Mouse (Mus musculus): ENCODE measurements around the gene Ap2a2. TPM values are rescaled to one million over a fixed set of nuclear protein-coding genes. Genes with fewer than 3 reads are reported as not detected.
A peak's percentile ranks its signal among the peaks of the same experiment; 100 is the strongest.

Gene Ap2a2
- polyA plus RNA-seq, 1 experiment from 2014 or later, result 70.3 TPM

GRCm38 (mm10) chr7:141549432-141550061, 12.4 kb upstream of the Ap2a2 start:
- Histone ChIP-seq H3K27me3 (ENCODE audit: control insufficient read depth, insufficient read depth, low read length) (no peaks in the 10 kb centered on the region), H3K27ac (replicated peaks; ENCODE audit: low read depth, low read length) (no peak overlapping the region), H3K4me2 (ENCODE audit: low read depth, severe bottlenecking) (no peak overlapping the region), H3K9ac (ENCODE audit: low read length) (no peak overlapping the region), H3K36me3 (ENCODE audit: control insufficient read depth, insufficient read depth, low read length) (no peaks in the 10 kb centered on the region), H3K4me3 (ENCODE audit: low read depth, low read length) (no peak overlapping the region), H3K9me3 (ENCODE audit: control insufficient read depth, low read length) (no peaks in the 10 kb centered on the region), H3K4me1 (ENCODE audit: control insufficient read depth, insufficient read depth, low read length) (no peaks in the 10 kb centered on the region)
- ATAC-seq (ENCODE audit: insufficient number of reproducible peaks, low FRiP score, low TSS enrichment, low read depth), result no peak
- 85% methylated on average over 3 of the region's 3 CpGs for WGBS
- DNase-seq (ENCODE audit: low spot score), result no peak

GRCm38 (mm10) chr7:141550464-141550863, 11.5 kb upstream of the Ap2a2 start:
- H3K27ac ChIP-seq (replicated peaks; ENCODE audit: low read depth, low read length), result no peak overlapping the region
- H3K4me3 ChIP-seq (ENCODE audit: low read depth, low read length), result no peak overlapping the region
- WGBS, result 88% methylated on average over 2 of the region's 2 CpGs
- no peaks in the 10 kb centered on the region for H3K36me3 ChIP-seq (ENCODE audit: control insufficient read depth, insufficient read depth, low read length)
- no peak for ATAC-seq (ENCODE audit: insufficient number of reproducible peaks, low FRiP score, low TSS enrichment, low read depth)
- H3K9me3 ChIP-seq (ENCODE audit: control insufficient read depth, low read length), result no peaks in the 10 kb centered on the region
- H3K4me1 ChIP-seq (ENCODE audit: control insufficient read depth, insufficient read depth, low read length), result no peaks in the 10 kb centered on the region
- no peak overlapping the region for H3K4me2 ChIP-seq (ENCODE audit: low read depth, severe bottlenecking)
- H3K9ac ChIP-seq (ENCODE audit: low read length), result no peak overlapping the region
- no peaks in the 10 kb centered on the region for H3K27me3 ChIP-seq (ENCODE audit: control insufficient read depth, insufficient read depth, low read length)
- no peak for DNase-seq (ENCODE audit: low spot score)

DNA sequence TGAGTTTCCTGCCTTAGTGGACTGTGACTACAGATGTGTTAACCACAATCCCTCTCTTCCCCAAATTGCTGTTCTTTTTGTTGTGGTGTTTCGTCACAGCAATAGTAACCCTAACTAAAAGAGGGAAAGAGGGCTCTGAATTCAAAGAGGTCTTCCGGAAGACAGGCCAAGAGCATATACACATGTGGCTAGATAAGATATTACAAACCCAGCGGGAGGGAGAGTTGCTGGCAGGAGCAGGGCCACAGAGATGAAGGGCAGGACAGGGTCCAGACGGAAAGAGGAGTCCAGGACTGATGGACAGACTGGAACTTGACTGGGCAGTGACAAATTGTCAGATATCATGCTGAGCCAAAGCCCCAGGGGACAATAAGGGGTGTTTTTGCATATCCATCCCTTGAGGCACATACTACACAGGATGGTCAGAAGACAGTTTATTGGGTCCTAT, 3.6 kb upstream of the Ap2a2 start:
- DNase-seq (ENCODE audit: low spot score), result no peak
- Histone ChIP-seq H3K27ac (replicated peaks; ENCODE audit: low read depth, low read length) (no peak overlapping the region), H3K4me1 (ENCODE audit: control insufficient read depth, insufficient read depth, low read length) (peaks cover 8% of the 10 kb centered on the region), H3K36me3 (ENCODE audit: control insufficient read depth, insufficient read depth, low read length) (no peaks in the 10 kb centered on the region), H3K27me3 (ENCODE audit: control insufficient read depth, insufficient read depth, low read length) (no peaks in the 10 kb centered on the region), H3K4me2 (ENCODE audit: low read depth, severe bottlenecking) (no peak overlapping the region; the same call in 1 of the 2 replicates), H3K9ac (ENCODE audit: low read length) (no peak overlapping the region), H3K4me3 (ENCODE audit: low read depth, low read length) (no peak overlapping the region), H3K9me3 (ENCODE audit: control insufficient read depth, low read length) (no peaks in the 10 kb centered on the region)
- 73% methylated on average over 4 of the region's 4 CpGs for WGBS
- ATAC-seq (ENCODE audit: insufficient number of reproducible peaks, low FRiP score, low TSS enrichment, low read depth), result no peak

- ATAC-seq (ENCODE audit: insufficient number of reproducible peaks, low FRiP score, low TSS enrichment, low read depth), result no peak
- H3K27ac ChIP-seq (replicated peaks; ENCODE audit: low read depth, low read length), result no peak overlapping the region
- no peaks in the 10 kb centered on the region for H3K36me3 ChIP-seq (ENCODE audit: control insufficient read depth, insufficient read depth, low read length)
Observed at GRCm38 (mm10) chr7:141558946-141559345, 3.0 kb upstream of the Ap2a2 start.

GRCm38 (mm10) chr7:141559726-141560325, 2.1 kb upstream of the Ap2a2 start:
- Histone ChIP-seq H3K4me1 (ENCODE audit: control insufficient read depth, insufficient read depth, low read length) (peaks cover 12% of the 10 kb centered on the region), H3K4me3 (ENCODE audit: low read depth, low read length) (no peak overlapping the region), H3K9me3 (ENCODE audit: control insufficient read depth, low read length) (no peaks in the 10 kb centered on the region), H3K9ac (ENCODE audit: low read length) (no peak overlapping the region), H3K27me3 (ENCODE audit: control insufficient read depth, insufficient read depth, low read length) (no peaks in the 10 kb centered on the region), H3K36me3 (ENCODE audit: control insufficient read depth, insufficient read depth, low read length) (no peaks in the 10 kb centered on the region), H3K4me2 (ENCODE audit: low read depth, severe bottlenecking) (no peak overlapping the region), H3K27ac (replicated peaks; ENCODE audit: low read depth, low read length) (no peak overlapping the region)
- DNase-seq (ENCODE audit: low spot score) (no peak), ATAC-seq (ENCODE audit: insufficient number of reproducible peaks, low FRiP score, low TSS enrichment, low read depth) (no peak)
- 73% methylated on average over 2 of the region's 2 CpGs for WGBS

More at GRCm38 (mm10) chr7:141558946-141559345, 3.0 kb upstream of the Ap2a2 start:
- Histone ChIP-seq H3K4me3 (ENCODE audit: low read depth, low read length) (no peak overlapping the region), H3K9ac (ENCODE audit: low read length) (no peak overlapping the region), H3K9me3 (ENCODE audit: control insufficient read depth, low read length) (no peaks in the 10 kb centered on the region), H3K27me3 (ENCODE audit: control insufficient read depth, insufficient read depth, low read length) (no peaks in the 10 kb centered on the region), H3K4me1 (ENCODE audit: control insufficient read depth, insufficient read depth, low read length) (peaks cover 9% of the 10 kb centered on the region), H3K4me2 (ENCODE audit: low read depth, severe bottlenecking) (no peak overlapping the region)
- no peak for DNase-seq (ENCODE audit: low spot score)

DNA sequence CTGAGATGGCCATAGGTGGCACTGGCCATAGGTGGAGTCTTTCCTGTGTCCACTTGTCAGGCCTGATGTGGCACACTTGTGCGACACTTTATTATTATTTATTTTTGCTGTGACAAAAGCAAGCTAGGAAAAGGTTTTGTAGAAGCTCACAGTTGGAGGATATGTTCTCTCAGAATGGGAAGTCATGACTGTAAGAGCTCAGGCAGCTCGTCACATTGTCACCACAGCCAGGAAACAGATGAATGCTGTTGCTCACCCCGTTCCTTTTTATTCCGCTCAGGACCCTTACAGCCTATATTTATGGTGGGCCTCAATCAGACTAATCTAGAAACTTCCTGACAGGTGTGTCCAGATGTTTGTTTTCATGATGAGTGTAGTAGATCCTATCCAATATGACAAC, 1.5 kb upstream of the Ap2a2 start:
- H3K4me3 ChIP-seq (ENCODE audit: low read depth, low read length), result no peak overlapping the region
- no peaks in the 10 kb centered on the region for H3K27me3 ChIP-seq (ENCODE audit: control insufficient read depth, insufficient read depth, low read length)
- no peak overlapping the region for H3K9ac ChIP-seq (ENCODE audit: low read length)
- ATAC-seq (ENCODE audit: insufficient number of reproducible peaks, low FRiP score, low TSS enrichment, low read depth), result no peak
- H3K27ac ChIP-seq (replicated peaks; ENCODE audit: low read depth, low read length), result no peak overlapping the region
- DNase-seq (ENCODE audit: low spot score), result no peak
- 82% methylated on average over 4 of the region's 4 CpGs for WGBS
- no peaks in the 10 kb centered on the region for H3K9me3 ChIP-seq (ENCODE audit: control insufficient read depth, low read length)
- H3K4me2 ChIP-seq (ENCODE audit: low read depth, severe bottlenecking), result no peak overlapping the region
- no peaks in the 10 kb centered on the region for H3K36me3 ChIP-seq (ENCODE audit: control insufficient read depth, insufficient read depth, low read length)
- peaks cover 12% of the 10 kb centered on the region for H3K4me1 ChIP-seq (ENCODE audit: control insufficient read depth, insufficient read depth, low read length)

DNA sequence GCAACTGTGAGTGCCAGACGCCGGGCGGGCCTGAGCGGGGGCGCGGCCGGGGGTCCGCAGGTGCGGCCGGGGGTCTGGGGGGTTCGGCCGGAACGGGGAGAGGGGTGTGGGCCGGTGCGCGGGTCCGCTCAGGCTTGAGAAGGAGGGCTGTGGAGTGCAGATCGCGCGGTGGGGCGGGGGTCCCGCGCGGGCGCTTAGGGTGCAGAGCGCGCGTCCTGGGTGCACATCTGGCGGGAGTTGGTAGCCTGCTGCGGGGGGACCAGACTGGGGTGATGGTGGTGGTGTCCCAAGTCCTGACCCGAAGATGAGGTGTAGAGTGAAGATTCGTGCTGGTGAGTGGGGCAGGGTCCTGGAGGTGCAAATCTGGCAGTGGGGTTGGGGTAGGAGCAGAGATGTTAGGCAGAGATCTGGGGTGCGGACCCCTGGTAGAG, 463 bp downstream of the Ap2a2 start:
- no peaks in the 10 kb centered on the region for H3K27me3 ChIP-seq (ENCODE audit: control insufficient read depth, insufficient read depth, low read length)
- H3K27ac ChIP-seq (replicated peaks; ENCODE audit: low read depth, low read length), result peak overlapping the region; percentile 60; the same call in 1 of the 2 replicates
- peak overlapping the region; percentile 77 for H3K4me2 ChIP-seq (ENCODE audit: low read depth, severe bottlenecking)
- H3K4me1 ChIP-seq (ENCODE audit: control insufficient read depth, insufficient read depth, low read length), result peaks cover 12% of the 10 kb centered on the region
- H3K9ac ChIP-seq (ENCODE audit: low read length), result peak overlapping the region; percentile 80
- no peaks in the 10 kb centered on the region for H3K36me3 ChIP-seq (ENCODE audit: control insufficient read depth, insufficient read depth, low read length)
- DNase-seq (ENCODE audit: low spot score) (peak; percentile 55), ATAC-seq (ENCODE audit: insufficient number of reproducible peaks, low FRiP score, low TSS enrichment, low read depth) (no peak; the same call in none of the 2 replicates)
- no peaks in the 10 kb centered on the region for H3K9me3 ChIP-seq (ENCODE audit: control insufficient read depth, low read length)
- H3K4me3 ChIP-seq (ENCODE audit: low read depth, low read length), result peak overlapping the region; percentile 78
- WGBS, result under 1% methylated on average over 25 of the region's 33 CpGs

DNA sequence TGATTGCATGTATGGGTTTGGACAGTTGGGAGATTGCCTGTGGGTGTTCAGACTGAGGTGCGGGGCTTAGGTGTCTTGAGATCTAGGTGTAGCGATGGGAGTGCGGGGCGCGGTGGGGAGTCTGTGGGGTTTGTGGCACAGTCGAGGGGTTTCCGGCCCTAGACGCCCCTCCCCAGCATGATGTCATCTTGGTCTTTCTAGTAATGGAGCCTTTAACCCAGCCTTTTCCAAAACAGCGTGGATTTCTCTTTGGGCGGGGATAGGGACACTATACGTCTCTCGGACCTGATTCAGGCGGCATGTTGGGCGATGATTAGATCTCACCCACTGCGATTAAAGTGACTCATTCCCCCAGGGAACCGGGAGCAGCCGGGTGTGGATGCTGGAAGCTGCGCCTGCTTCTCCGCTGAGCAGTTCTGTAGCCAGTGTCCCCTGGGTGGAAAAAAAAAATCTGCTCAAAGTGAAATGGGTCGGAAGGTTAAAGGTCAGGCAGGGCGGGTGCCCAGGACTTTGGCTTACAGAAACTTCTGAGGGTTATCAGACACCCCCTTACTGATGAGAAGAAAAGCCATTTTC, 967 bp downstream of the Ap2a2 start:
- no peaks in the 10 kb centered on the region for H3K27me3 ChIP-seq (ENCODE audit: control insufficient read depth, insufficient read depth, low read length)
- ATAC-seq (ENCODE audit: insufficient number of reproducible peaks, low FRiP score, low TSS enrichment, low read depth) (peak; percentile 7; the same call in 1 of the 2 replicates), DNase-seq (ENCODE audit: low spot score) (no peak)
- peaks cover 12% of the 10 kb centered on the region for H3K4me1 ChIP-seq (ENCODE audit: control insufficient read depth, insufficient read depth, low read length)
- H3K4me2 ChIP-seq (ENCODE audit: low read depth, severe bottlenecking), result peak overlapping the region; percentile 77
- peak overlapping the region; percentile 78 for H3K4me3 ChIP-seq (ENCODE audit: low read depth, low read length)
- peak overlapping the region; percentile 80 for H3K9ac ChIP-seq (ENCODE audit: low read length)
- H3K36me3 ChIP-seq (ENCODE audit: control insufficient read depth, insufficient read depth, low read length), result no peaks in the 10 kb centered on the region
- WGBS, result 2% methylated on average over 21 of the region's 21 CpGs
- no peak overlapping the region for H3K27ac ChIP-seq (replicated peaks; ENCODE audit: low read depth, low read length)
- H3K9me3 ChIP-seq (ENCODE audit: control insufficient read depth, low read length), result no peaks in the 10 kb centered on the region

All from limb, embryonic 11.5 days (tissue).